Mouse (Mus musculus): ENCODE data around the gene Camk2g. TPM values are rescaled to one million over a fixed set of nuclear protein-coding genes. Genes with fewer than 3 reads are reported as not detected.
A peak's percentile ranks its signal among the peaks of the same experiment; 100 is the strongest.

Gene Camk2g
- total and polyA plus RNA-seq, 3 experiments: 14.1 to 27.1 TPM; not detected in 1

- TF ChIP-seq TCF12 (IDR thresholded peaks at IDR 0.05; ENCODE audit: low read depth, low read length) (no peak), SIN3A (IDR thresholded peaks at IDR 0.05; ENCODE audit: low read length) (no peak), HCFC1 (IDR thresholded peaks at IDR 0.05; ENCODE audit: low read depth, low read length) (no peak), GABPA (IDR thresholded peaks at IDR 0.05; ENCODE audit: low read depth, low read length) (no peak), MXI1 (IDR thresholded peaks at IDR 0.05; ENCODE audit: low read depth, low read length) (no peak), GATA1 (IDR thresholded peaks at IDR 0.05; ENCODE audit: low read depth, low read length) (no peak), SMC3 (IDR thresholded peaks at IDR 0.05; ENCODE audit: low read depth, low read length) (peak; percentile 86), MYB (IDR thresholded peaks at IDR 0.05; ENCODE audit: low read depth, low read length) (no peak), ELF1 (IDR thresholded peaks at IDR 0.05; ENCODE audit: low read depth, low read length) (no peak)
These were observed 28.1 kb downstream of the Camk2g start (continued) for GRCm38 (mm10) chr14:20765642-20766258.

GRCm38 (mm10) chr14:20764942-20765341 lies 28.9 kb downstream of the Camk2g start:
- no peak for TF ChIP-seq E2F4 (IDR thresholded peaks at IDR 0.05; ENCODE audit: borderline replicate concordance, low read depth, low read length)
- no peak for TF ChIP-seq MAFK (IDR thresholded peaks at IDR 0.05; ENCODE audit: borderline replicate concordance, low read depth, low read length)
- no peak for TF ChIP-seq ETS1 (IDR thresholded peaks at IDR 0.05; ENCODE audit: low read depth, low read length)
- no peak for TF ChIP-seq MEF2A (IDR thresholded peaks at IDR 0.05; ENCODE audit: extremely low read depth, insufficient replicate concordance, low read depth, low read length, poor library complexity, severe bottlenecking)
- TF ChIP-seq TBP (IDR thresholded peaks at IDR 0.05; ENCODE audit: low read depth, low read length): no peak
- TF ChIP-seq MAX (IDR thresholded peaks at IDR 0.05; ENCODE audit: low read length): no peak
- TF ChIP-seq BHLHE40 (IDR thresholded peaks at IDR 0.05; ENCODE audit: borderline replicate concordance, low read depth, low read length): no peak
- no peak for TF ChIP-seq MXI1 (IDR thresholded peaks at IDR 0.05; ENCODE audit: low read depth, low read length)
- no peak for TF ChIP-seq SMC3 (IDR thresholded peaks at IDR 0.05; ENCODE audit: low read depth, low read length)
- TF ChIP-seq RCOR1 (IDR thresholded peaks at IDR 0.05; ENCODE audit: low read depth, low read length): no peak
- no peak for DNase-seq (ENCODE audit: low read depth, low spot score)
- Histone ChIP-seq H3K27ac (ENCODE audit: control insufficient read depth, low read depth, low read length) (no peak overlapping the region), H3K9me3 (replicated peaks; ENCODE audit: insufficient read depth, low read length) (no peaks in the 10 kb centered on the region), H3K4me1 (ENCODE audit: control insufficient read depth in 1 of 2, insufficient read depth in 2 of 2, low read length in 2 of 2) (no peaks in the 10 kb centered on the region), H3K4me3 (ENCODE audit: control insufficient read depth in 1 of 2, insufficient read depth in 1 of 2, low read depth in 2 of 2, low read length in 2 of 2) (no peak overlapping the region), H3K36me3 (ENCODE audit: control insufficient read depth in 1 of 2, insufficient read depth in 2 of 2, low read length in 2 of 2) (peaks cover 0 to 4% of the 10 kb centered on the region in 2 experiments; a peak in 2 of 4 replicates), H3K27me3 (ENCODE audit: control insufficient read depth in 1 of 2, insufficient read depth in 2 of 2, low read length in 2 of 2) (no peaks in the 10 kb centered on the region), H3K9ac (ENCODE audit: control insufficient read depth, low read depth, low read length, poor library complexity, severe bottlenecking) (no peak overlapping the region), H3K79me2 (ENCODE audit: control insufficient read depth, insufficient read depth, low read length, poor library complexity) (no peaks in the 10 kb centered on the region)
